Mouse (Mus musculus) thymus, adult 2 months (tissue): ENCODE measurements around the gene Vezf1. TPM values are rescaled to one million over a fixed set of nuclear protein-coding genes. Genes with fewer than 3 reads are reported as not detected.

Experiments
- DNase-seq: peaks from one replicate; pipeline ENCODE4 v3.0.0; 2021
- H3K27ac ChIP-seq: fragments of 200-500 bp; 2 replicates; pipeline ENCODE4 v1.5.1; 2012; ENCODE audit warnings: low read length, control low read depth; ENCODE audit not compliant: control insufficient read depth, insufficient read depth
- H3K27me3 ChIP-seq: fragments of 200-500 bp; 2 replicates; pipeline ENCODE4 v1.6.1; 2012; ENCODE audit warnings: mild to moderate bottlenecking, low read length, moderate library complexity, mixed read lengths; ENCODE audit not compliant: control insufficient read depth, insufficient read depth
- H3K36me3 ChIP-seq: fragments of 200-500 bp; 2 replicates; pipeline ENCODE4 v1.6.1; 2012; ENCODE audit warnings: mild to moderate bottlenecking, low read length, moderate library complexity; ENCODE audit not compliant: control insufficient read depth, insufficient read depth
- H3K4me1 ChIP-seq: fragments of 200-500 bp; replicated peaks from 2 replicates; pipeline ENCODE4 v1.6.1; 2012; ENCODE audit warnings: low read length; ENCODE audit not compliant: control insufficient read depth, insufficient read depth
- H3K4me3 ChIP-seq: fragments of 200-500 bp; 2 replicates; pipeline ENCODE4 v1.5.1; 2012; ENCODE audit warnings: mild to moderate bottlenecking, low read length, control low read depth, moderate library complexity; ENCODE audit not compliant: control insufficient read depth, insufficient read depth
- CTCF ChIP-seq: fragments of 200-500 bp; IDR thresholded peaks from 2 replicates; pipeline ENCODE4 v1.5.1; 2012; ENCODE audit warnings: mild to moderate bottlenecking, control low read depth, low read length, moderate library complexity, borderline replicate concordance; ENCODE audit not compliant: control insufficient read depth, poor library complexity, insufficient read depth; ENCODE audit errors: extremely low read depth
- POLR2A ChIP-seq: fragments of 200-500 bp; IDR thresholded peaks from 2 replicates; pipeline ENCODE4 v1.6.1; 2012; ENCODE audit warnings: mild to moderate bottlenecking, low read length, control low read depth, moderate library complexity; ENCODE audit not compliant: control insufficient read depth, poor library complexity, insufficient read depth; ENCODE audit errors: extremely low read depth
- WGBS: fragments of 180-500 bp; shearing (Covaris S2); methylation state at CpG from one replicate; pipeline ENCODE4 v1.1.7; 2018; 5-methylcytosine and 5-hydroxymethylcytosine counted together
- polyA plus RNA-seq: library from polyadenylated mRNA; depleted of rRNA; stranded (reverse); fragments of >200 nt; gene quantifications from 2 replicates; pipeline ENCODE4 v1.2.3, GENCODE M21; 2012

Vezf1 gene
- polyA plus RNA-seq, 1 experiment, result 35.4 TPM

GRCm38 (mm10) chr11:88117356-88118090 is 49.4 kb downstream of the Vezf1 start:
- 70% methylated on average over 10 of the region's 10 CpGs for WGBS
- no peak for DNase-seq

GRCm38 (mm10) chr11:88118091-88118440 is 50.0 kb downstream of the Vezf1 start:
- no peaks in the 10 kb centered on the region for H3K36me3 ChIP-seq

More at GRCm38 (mm10) chr11:88117356-88118090, 49.4 kb downstream of the Vezf1 start:
- Histone ChIP-seq H3K4me1 (peaks cover 28% of the 10 kb centered on the region), H3K27me3 (no peaks in the 10 kb centered on the region), H3K36me3 (no peaks in the 10 kb centered on the region), H3K4me3 (no peak overlapping the region), H3K27ac (no peak overlapping the region)
- no peak for TF ChIP-seq POLR2A
- no peak for TF ChIP-seq CTCF

GRCm38 (mm10) chr11:88118817-88119642 is 51.0 kb downstream of the Vezf1 start:
- no peaks in the 10 kb centered on the region for H3K36me3 ChIP-seq
- TF ChIP-seq CTCF (no peak), POLR2A (no peak)
- no peak overlapping the region for H3K4me3 ChIP-seq
- no peaks in the 10 kb centered on the region for H3K27me3 ChIP-seq
- H3K4me1 ChIP-seq, result peaks cover 32% of the 10 kb centered on the region
- 50% methylated on average over 8 of the region's 8 CpGs for WGBS
- no peak for DNase-seq
- H3K27ac ChIP-seq, result no peak overlapping the region

More at GRCm38 (mm10) chr11:88118091-88118440, 50.0 kb downstream of the Vezf1 start:
- Histone ChIP-seq H3K4me3 (no peak overlapping the region), H3K4me1 (peaks cover 31% of the 10 kb centered on the region), H3K27me3 (no peaks in the 10 kb centered on the region), H3K27ac (no peak overlapping the region)
- TF ChIP-seq CTCF, result no peak
- no peak for TF ChIP-seq POLR2A
- no peak for DNase-seq
- WGBS, result 89% methylated on average over 6 of the region's 6 CpGs

- TF ChIP-seq CTCF, result no peak
- no peak for TF ChIP-seq POLR2A
- H3K27me3 ChIP-seq, result no peaks in the 10 kb centered on the region
- WGBS, result 34% methylated on average over 5 of the region's 5 CpGs
- H3K27ac ChIP-seq, result no peak overlapping the region
- H3K4me1 ChIP-seq, result peaks cover 30% of the 10 kb centered on the region
- no peaks in the 10 kb centered on the region for H3K36me3 ChIP-seq
- no peak overlapping the region for H3K4me3 ChIP-seq
- DNase-seq, result no peak
These were observed 54.5 kb downstream of the Vezf1 start for GRCm38 (mm10) chr11:88122545-88122944.

GRCm38 (mm10) chr11:88123021-88123420 is 54.9 kb downstream of the Vezf1 start:
- no peak for DNase-seq
- peaks cover 30% of the 10 kb centered on the region for H3K4me1 ChIP-seq
- TF ChIP-seq POLR2A, result no peak
- no peak for TF ChIP-seq CTCF
- WGBS, result 85% methylated on average over 5 of the region's 5 CpGs
- no peak overlapping the region for H3K4me3 ChIP-seq
- H3K27ac ChIP-seq, result no peak overlapping the region
- H3K36me3 ChIP-seq, result no peaks in the 10 kb centered on the region
- H3K27me3 ChIP-seq, result no peaks in the 10 kb centered on the region

GRCm38 (mm10) chr11:88123731-88124130 is 55.7 kb downstream of the Vezf1 start:
- Histone ChIP-seq H3K4me3 (no peak overlapping the region), H3K27ac (no peak overlapping the region), H3K36me3 (no peaks in the 10 kb centered on the region), H3K27me3 (no peaks in the 10 kb centered on the region), H3K4me1 (peaks cover 31% of the 10 kb centered on the region)
- no peak for DNase-seq
- 77% methylated on average over 6 of the region's 6 CpGs for WGBS
- TF ChIP-seq POLR2A, result no peak
- TF ChIP-seq CTCF, result no peak
